Mouse (Mus musculus) central nervous system, embryonic 18 days (tissue): ENCODE results near the gene Olfr1472. TPM values are rescaled to one million over a fixed set of nuclear protein-coding genes. Genes with fewer than 3 reads are reported as not detected.

Experiments used
- polyA plus RNA-seq: library from polyadenylated mRNA; depleted of rRNA; stranded (reverse); fragments of >200 nt; gene quantifications from 2 replicates; pipeline ENCODE4 v1.2.3, GENCODE M21; 2012; rRNA removed

Olfr1472 gene
- not detected in 2 replicates for polyA plus RNA-seq

DNA sequence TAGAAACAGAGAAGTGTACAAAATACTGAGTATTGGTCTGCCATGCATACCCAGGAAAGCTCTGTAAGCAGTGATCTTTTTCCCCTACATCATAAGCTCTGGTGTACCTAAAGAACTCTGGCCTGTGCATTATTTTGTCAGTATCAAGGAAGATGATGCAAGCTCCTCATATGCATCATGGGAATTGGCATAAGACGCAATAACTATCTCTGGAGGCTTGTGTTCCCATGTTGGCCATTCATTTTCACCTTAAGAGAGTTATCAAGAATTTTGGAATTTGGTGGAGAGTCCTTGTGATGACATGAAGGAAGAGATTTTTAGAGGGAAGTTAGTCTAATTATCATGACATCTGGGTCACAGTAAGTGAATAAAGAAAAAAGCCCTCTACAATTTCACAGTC, at the start of gene Olfr1472:
Gene Olfr1472 (minus strand): TSS at position 101 of the 400 bp plus-strand sequence.

GRCm38 (mm10) chr19:13500246-13500645, 44.4 kb upstream of the Olfr1472 start, which contains the start of gene Olfr1477:
TSS of gene Olfr1477 (plus strand) at chr19:13500546.

GRCm38 (mm10) chr19:13480096-13480495, 24.2 kb upstream of the Olfr1472 start, which contains the start of gene Olfr1475:
TSS of gene Olfr1475 (minus strand) at chr19:13480196.

DNA sequence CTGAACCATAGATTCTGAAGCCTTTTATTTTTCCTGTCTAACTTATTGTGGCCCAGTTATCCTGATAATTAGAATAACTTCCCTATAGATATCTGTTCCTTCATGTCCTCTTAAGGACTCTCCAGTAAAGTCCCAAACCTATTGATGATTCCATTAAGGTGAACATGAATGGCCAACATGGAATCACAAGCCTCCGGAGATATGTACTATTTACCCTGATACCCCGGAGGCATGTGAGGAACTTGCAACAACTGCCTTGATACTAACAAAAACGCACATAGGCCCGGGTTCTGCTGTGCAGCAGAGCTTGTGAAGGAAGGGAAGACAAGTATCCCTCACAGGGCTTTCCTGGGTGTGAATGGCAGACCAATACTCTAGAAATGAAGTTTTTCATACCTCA, 13.4 kb upstream of the Olfr1472 start, which contains the start of gene Olfr1474:
Gene Olfr1474 (plus strand): TSS at position 301 of the 400 bp plus-strand sequence.

GRCm38 (mm10) chr19:13443109-13443508, 12.8 kb downstream of the Olfr1472 start, which contains the start of gene Olfr1471:
TSS of gene Olfr1471 (plus strand) at chr19:13443409.

DNA sequence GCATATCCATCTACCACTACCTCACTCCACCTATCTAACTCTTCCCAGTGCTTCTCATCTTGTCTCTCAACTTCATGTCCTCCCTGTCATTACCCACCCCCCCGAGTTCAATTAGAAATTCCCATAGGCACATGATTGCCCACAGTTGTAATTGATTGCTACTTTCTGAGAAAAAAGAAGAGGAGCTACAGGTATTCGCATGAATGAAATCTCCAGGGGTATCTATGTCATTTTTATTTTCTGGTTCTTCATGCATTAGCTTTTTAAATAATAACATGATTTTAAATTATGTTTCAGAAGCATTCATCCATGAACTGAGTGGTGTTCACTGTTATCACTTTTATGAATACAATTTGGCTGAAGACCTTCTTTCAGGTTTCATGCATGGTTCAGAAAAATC, 48.3 kb downstream of the Olfr1472 start, which contains the start of gene Olfr1469:
Gene Olfr1469 (plus strand): TSS at position 301 of the 400 bp plus-strand sequence.

Other genes with a start within 250 kb of the Olfr1472 start
- gene Olfr1463, start 224.8 kb downstream of the Olfr1472 start, polyA plus RNA-seq = not detected in 2 replicates
- not detected in 2 replicates for gene Olfr1465, start 140.5 kb downstream of the Olfr1472 start, polyA plus RNA-seq
- gene Olfr1466, start 117.2 kb downstream of the Olfr1472 start, polyA plus RNA-seq = not detected in 2 replicates
- gene Olfr1467, start 93.8 kb downstream of the Olfr1472 start, polyA plus RNA-seq = not detected in 2 replicates
- not detected in 2 replicates for gene Olfr1469, start 48.2 kb downstream of the Olfr1472 start, polyA plus RNA-seq
- not detected in 2 replicates for gene Olfr1471, start 12.7 kb downstream of the Olfr1472 start, polyA plus RNA-seq
- gene Olfr1474, start 13.5 kb upstream of the Olfr1472 start, polyA plus RNA-seq = not detected in 2 replicates
- not detected in 2 replicates for gene Olfr1475, start 24.1 kb upstream of the Olfr1472 start, polyA plus RNA-seq
- not detected in 2 replicates for gene Olfr1477, start 44.5 kb upstream of the Olfr1472 start, polyA plus RNA-seq
- gene Olfr1480, start 71.8 kb upstream of the Olfr1472 start, polyA plus RNA-seq = not detected in 2 replicates
- not detected in 2 replicates for gene Olfr1484, start 127.4 kb upstream of the Olfr1472 start, polyA plus RNA-seq
- not detected in 2 replicates for gene Olfr1487, start 161.3 kb upstream of the Olfr1472 start, polyA plus RNA-seq
- gene Olfr1489, start 175.5 kb upstream of the Olfr1472 start, polyA plus RNA-seq = not detected in 2 replicates
- gene Olfr1490, start 195.0 kb upstream of the Olfr1472 start, polyA plus RNA-seq = not detected in 2 replicates
- not detected in 2 replicates for gene Olfr1491, start 241.2 kb upstream of the Olfr1472 start, polyA plus RNA-seq